Mouse (Mus musculus): ENCODE results near the gene Cxcl16. TPM values are rescaled to one million over a fixed set of nuclear protein-coding genes. Genes with fewer than 3 reads are reported as not detected.

Cxcl16 gene
- polyA plus RNA-seq (2015; fragmentation: Nextera tagmentation; extraction: Ambion mirVana), result 1.4 and 1.9 TPM in 2 replicates

DNA sequence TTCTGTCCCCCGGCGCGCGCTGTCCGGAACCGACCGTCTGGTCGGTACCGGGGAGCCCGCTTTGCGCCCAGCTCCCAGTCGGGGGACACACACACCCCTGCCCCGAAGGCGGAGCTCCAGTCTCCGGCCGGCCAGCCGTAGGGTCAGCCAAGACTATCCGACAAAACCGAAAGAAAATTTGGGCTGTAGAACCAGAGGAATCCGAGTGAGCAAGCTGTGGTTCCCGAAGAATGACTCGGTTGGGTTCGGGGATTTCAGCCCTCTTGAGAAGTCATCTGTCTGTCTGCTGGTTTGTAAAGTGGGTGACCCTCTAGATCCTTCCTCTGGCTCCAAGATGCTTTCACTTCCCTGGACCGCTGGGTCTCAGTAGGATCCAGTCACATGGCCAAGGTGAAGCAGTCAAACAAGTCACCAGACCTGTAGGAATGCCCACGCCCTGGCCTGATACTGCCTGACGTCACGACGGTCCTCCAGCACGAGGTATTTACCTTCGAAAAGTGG lies at the start of gene Cxcl16:
Gene Cxcl16 (minus strand): TSS at position 384 of the 501 bp plus-strand sequence.
- no peaks in the 10 kb centered on the region for H3K36me3 ChIP-seq
- peak within 1 kb of the TSS; percentile 40 for H3K4me3 ChIP-seq
- ATAC-seq (replicated peaks), result no peak
- H3K4me1 ChIP-seq, result peaks cover 10% of the 10 kb centered on the region
- 5% methylated on average over 30 of the region's 30 CpGs for WGBS
- peak within 1 kb of the TSS; percentile 74 for H3K4me2 ChIP-seq (replicated peaks)
- peaks cover 35% of the 10 kb centered on the region for H3K27me3 ChIP-seq
- no peak within 1 kb of the TSS for H3K27ac ChIP-seq (replicated peaks)
- no peaks in the 10 kb centered on the region for H3K9me3 ChIP-seq
- H3K9ac ChIP-seq (replicated peaks), result peak within 1 kb of the TSS; percentile 36

DNA sequence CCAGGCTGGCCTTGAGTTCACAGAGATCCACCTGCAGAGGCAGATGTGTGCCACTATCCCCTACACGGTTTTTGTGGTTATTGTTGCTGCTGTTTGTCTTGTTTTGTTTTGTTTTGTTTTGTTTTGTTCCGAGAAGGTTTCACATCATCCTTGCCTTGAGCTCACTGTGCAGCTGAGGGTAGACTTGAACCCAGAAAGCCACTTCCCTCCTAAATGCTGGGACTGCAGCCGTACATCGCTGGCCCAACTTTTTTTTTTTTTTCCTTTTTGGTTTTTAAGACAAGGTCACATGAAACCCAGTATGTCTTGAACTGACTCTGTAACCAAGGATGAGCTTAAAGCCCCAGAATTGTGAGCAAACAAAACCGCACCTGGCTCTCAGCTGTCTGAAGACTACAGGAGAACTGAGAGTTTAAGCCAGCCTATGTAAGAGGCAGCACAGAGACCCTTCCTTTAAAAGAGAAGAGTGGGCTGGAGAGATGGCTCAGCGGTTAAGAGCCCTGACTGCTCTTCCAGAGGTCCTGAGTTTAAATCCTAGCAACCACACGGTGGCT lies 47.3 kb upstream of the Cxcl16 start:
- H3K27ac ChIP-seq (replicated peaks), result no peak overlapping the region
- no peak overlapping the region for H3K4me2 ChIP-seq (replicated peaks)
- ATAC-seq (replicated peaks), result no peak
- no peaks in the 10 kb centered on the region for H3K9me3 ChIP-seq
- H3K4me3 ChIP-seq, result no peak overlapping the region
- peaks cover 5% of the 10 kb centered on the region; the same call in 1 of the 2 replicates for H3K4me1 ChIP-seq
- H3K27me3 ChIP-seq, result peaks cover 2% of the 10 kb centered on the region; the same call in 1 of the 2 replicates
- 74% methylated on average over 7 of the region's 7 CpGs for WGBS
- H3K36me3 ChIP-seq, result no peaks in the 10 kb centered on the region
- H3K9ac ChIP-seq (replicated peaks), result no peak overlapping the region

DNA sequence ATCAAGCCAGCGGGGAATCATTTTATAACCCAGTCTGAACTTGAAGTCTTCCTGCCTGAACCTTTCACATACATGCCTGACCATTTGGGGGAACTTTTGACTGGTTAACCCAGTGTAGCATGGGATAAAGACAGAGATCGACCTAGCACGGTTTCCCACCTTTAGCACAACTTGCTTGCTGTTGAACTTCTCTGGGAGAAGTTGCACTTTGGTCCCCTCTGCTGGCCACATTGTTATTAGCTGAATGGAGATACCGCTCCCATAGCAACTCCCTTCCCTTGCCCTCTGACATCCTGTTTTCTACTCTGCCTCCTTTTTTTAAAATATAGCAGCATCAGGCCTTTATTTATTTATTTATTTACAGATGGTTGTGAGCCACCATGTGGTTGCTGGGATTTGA lies 46.6 kb upstream of the Cxcl16 start:
- 25% methylated on average over 4 of the region's 4 CpGs for WGBS
- Histone ChIP-seq H3K4me3 (no peak overlapping the region), H3K27ac (replicated peaks) (no peak overlapping the region), H3K4me2 (replicated peaks) (no peak overlapping the region), H3K27me3 (peaks cover 2% of the 10 kb centered on the region; the same call in 1 of the 2 replicates), H3K9me3 (no peaks in the 10 kb centered on the region), H3K4me1 (peaks cover 5% of the 10 kb centered on the region; the same call in 1 of the 2 replicates), H3K9ac (replicated peaks) (no peak overlapping the region), H3K36me3 (no peaks in the 10 kb centered on the region)
- ATAC-seq (replicated peaks), result no peak

DNA sequence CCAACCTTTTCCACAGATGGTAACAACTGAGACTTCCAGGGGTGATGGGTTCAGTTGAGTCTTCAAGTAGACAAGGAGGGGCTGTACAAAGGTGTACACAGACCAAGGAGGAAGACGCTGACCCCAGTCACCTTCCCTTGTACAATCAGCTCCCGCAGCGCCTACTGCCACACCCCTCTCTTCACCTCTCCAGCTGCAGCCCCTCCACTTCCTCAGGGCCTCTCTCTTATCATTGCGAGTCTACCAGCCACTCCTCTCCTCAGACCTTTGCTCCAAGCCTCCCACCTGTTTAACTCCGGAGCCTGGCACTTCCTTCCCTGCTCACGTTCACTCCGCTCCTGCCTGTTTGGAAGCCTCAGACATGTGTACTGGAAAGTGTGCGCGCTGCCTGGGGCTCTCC lies 45.2 kb upstream of the Cxcl16 start, which contains the start of gene Tm4sf5:
Gene Tm4sf5 (plus strand): TSS at position 275 of the 400 bp plus-strand sequence.
- no peak within 1 kb of the TSS for H3K27ac ChIP-seq (replicated peaks)
- H3K9ac ChIP-seq (replicated peaks), result no peak within 1 kb of the TSS
- no peak for ATAC-seq (replicated peaks)
- WGBS, result 83% methylated on average over 9 of the region's 9 CpGs
- no peak within 1 kb of the TSS for H3K4me3 ChIP-seq
- no peaks in the 10 kb centered on the region for H3K36me3 ChIP-seq
- peaks cover 2% of the 10 kb centered on the region; the same call in 1 of the 2 replicates for H3K27me3 ChIP-seq
- no peaks in the 10 kb centered on the region for H3K9me3 ChIP-seq
- H3K4me2 ChIP-seq (replicated peaks), result no peak within 1 kb of the TSS
- peaks cover 5% of the 10 kb centered on the region; the same call in 1 of the 2 replicates for H3K4me1 ChIP-seq

DNA sequence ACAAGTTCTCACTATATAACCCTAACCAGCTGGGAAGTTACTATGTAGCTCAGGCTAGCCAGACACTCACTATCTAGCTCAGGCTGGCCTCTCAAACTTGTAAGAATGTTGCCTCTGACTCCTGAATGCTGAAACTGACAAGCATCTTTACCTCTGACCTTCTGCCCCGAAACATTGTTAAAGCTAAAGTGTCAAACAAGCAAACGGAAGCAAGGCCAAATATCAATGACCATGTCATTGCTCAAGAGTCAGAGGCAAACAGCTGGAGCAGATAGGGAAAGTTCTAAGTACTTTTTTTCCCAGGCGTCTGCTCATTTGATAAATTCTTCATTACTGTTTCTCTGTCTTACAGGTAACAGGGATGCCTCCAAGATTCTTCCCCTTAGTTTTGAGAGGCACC lies 42.2 kb upstream of the Cxcl16 start:
- H3K4me3 ChIP-seq, result no peak overlapping the region
- WGBS, result 82% methylated on average over 3 of the region's 3 CpGs
- H3K9me3 ChIP-seq, result no peaks in the 10 kb centered on the region
- H3K27me3 ChIP-seq, result no peaks in the 10 kb centered on the region
- no peak for ATAC-seq (replicated peaks)
- H3K27ac ChIP-seq (replicated peaks), result no peak overlapping the region
- no peaks in the 10 kb centered on the region for H3K4me1 ChIP-seq
- H3K9ac ChIP-seq (replicated peaks), result no peak overlapping the region
- no peak overlapping the region for H3K4me2 ChIP-seq (replicated peaks)
- H3K36me3 ChIP-seq, result no peaks in the 10 kb centered on the region

DNA sequence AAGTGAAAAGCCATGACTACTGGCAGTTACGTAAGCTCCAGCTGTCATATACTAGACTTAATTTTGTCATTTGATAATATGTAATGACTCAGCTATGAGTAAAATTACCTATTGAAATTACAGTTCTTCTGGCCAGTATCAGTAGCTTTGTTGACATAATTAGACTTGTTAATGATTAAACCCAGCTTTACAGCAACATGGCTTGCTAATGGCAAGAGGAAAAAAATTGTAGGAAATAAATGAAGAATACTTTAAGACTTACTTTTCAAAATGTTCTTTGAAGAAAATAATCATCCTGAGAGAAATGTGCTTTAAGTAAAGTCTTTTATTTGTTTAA lies 40.7 kb upstream of the Cxcl16 start:
- ATAC-seq (replicated peaks), result no peak

DNA sequence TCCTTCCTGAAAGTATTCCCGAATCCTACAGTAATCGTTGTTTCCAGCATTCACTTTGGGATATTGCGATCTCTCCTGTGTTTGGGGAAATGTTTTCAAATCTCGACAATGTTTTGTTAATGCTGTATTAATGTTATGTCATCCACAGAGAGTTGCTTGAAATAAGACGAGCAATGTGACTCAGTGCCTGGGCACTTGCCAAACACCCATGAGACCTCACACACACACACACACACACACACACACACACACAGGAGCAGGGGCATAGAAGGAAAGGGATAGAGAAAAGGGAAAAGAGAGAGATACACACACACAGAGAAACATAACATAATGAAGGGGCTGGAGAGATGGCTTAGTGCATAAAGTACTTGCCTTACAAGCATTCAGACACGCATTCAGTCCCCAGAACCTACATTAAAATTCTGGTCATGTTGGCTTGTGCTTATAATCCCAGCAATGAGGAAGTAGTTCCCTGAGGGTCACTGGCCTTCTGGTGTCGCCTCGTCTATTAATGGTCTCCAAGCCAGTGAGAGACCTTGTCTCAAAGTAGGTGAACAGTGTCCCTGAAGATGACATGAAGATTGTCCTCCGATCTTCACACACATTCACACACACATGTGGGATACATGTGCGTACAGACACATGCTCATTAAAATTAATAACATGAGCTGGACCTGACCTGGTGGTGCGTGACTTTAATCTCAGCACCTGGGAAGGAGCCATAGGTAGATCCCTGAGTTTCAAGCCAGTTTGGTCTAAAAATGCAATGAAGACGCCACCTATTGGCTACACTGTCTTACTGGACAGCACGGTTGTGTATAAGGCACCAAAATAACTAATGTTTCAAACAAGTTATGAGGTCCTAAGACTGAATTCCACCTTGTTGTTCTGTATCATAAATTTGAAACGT lies 40.0 kb upstream of the Cxcl16 start:
- ATAC-seq (replicated peaks), result no peak
- 67% methylated on average over 14 of the region's 14 CpGs for WGBS
- Histone ChIP-seq H3K9me3 (no peaks in the 10 kb centered on the region), H3K4me3 (no peak overlapping the region), H3K4me1 (no peaks in the 10 kb centered on the region), H3K4me2 (replicated peaks) (no peak overlapping the region), H3K27ac (replicated peaks) (no peak overlapping the region), H3K36me3 (no peaks in the 10 kb centered on the region), H3K27me3 (no peaks in the 10 kb centered on the region), H3K9ac (replicated peaks) (no peak overlapping the region)

More for the DNA sequence above, 40.7 kb upstream of the Cxcl16 start:
- H3K27me3 ChIP-seq, result no peaks in the 10 kb centered on the region
- 97% methylated on average over 1 of the region's 1 CpGs for WGBS
- no peak overlapping the region for H3K9ac ChIP-seq (replicated peaks)
- H3K36me3 ChIP-seq, result no peaks in the 10 kb centered on the region
- no peaks in the 10 kb centered on the region for H3K9me3 ChIP-seq
- no peak overlapping the region for H3K27ac ChIP-seq (replicated peaks)
- no peak overlapping the region for H3K4me3 ChIP-seq
- no peak overlapping the region for H3K4me2 ChIP-seq (replicated peaks)
- no peaks in the 10 kb centered on the region for H3K4me1 ChIP-seq

DNA sequence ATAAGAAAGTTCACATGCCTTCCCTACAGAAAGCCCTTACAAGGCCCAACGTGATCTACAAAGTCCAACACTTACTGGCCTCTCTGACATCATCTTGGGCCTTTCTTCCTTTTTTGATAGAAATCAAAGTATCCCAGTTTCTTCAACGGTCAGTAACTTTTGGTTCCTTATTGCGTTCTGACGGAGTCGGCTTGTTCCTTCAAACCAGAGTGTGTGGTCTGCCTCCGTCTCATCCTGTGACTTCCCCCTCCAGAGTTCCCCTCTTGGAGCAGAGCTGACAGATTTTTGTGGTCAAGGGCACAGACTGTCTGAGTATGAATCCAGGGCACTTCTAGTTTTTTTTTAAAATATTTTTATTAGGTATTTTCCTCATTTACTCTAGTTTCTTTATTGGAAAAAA lies 29.9 kb upstream of the Cxcl16 start:
- ATAC-seq (replicated peaks), result no peak
- 88% methylated on average over 6 of the region's 6 CpGs for WGBS
- H3K27me3 ChIP-seq, result no peaks in the 10 kb centered on the region

DNA sequence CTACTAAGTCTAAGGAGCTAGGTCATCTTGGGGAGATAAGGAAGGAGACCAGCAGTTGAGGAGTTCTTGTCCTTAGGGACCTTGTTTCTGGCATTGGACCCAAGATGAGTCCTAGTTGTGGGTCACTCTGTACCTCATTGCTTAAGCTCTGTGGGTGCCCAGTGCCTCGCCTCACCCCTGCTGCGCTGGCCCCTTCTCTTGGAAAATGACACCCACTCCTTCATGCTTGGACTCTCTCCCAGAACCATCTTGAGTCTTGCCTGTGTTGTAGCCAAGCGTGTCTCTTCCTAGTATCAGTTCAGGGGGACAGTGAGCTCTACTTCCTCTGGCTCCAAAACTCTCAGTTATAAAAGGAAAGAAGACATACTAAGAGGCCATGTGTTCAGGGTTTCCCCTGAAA lies 29.4 kb upstream of the Cxcl16 start:
- no peak overlapping the region for H3K4me2 ChIP-seq (replicated peaks)
- H3K36me3 ChIP-seq, result no peaks in the 10 kb centered on the region
- 85% methylated on average over 3 of the region's 3 CpGs for whole genome bisulfite sequencing
- no peaks in the 10 kb centered on the region for H3K27me3 ChIP-seq
- no peak overlapping the region for H3K9ac ChIP-seq (replicated peaks)
- no peak for ATAC-seq (replicated peaks)
- no peak overlapping the region for H3K4me3 ChIP-seq
- no peak overlapping the region for H3K27ac ChIP-seq (replicated peaks)
- no peaks in the 10 kb centered on the region for H3K4me1 ChIP-seq
- H3K9me3 ChIP-seq, result no peaks in the 10 kb centered on the region

More for the DNA sequence above, 29.9 kb upstream of the Cxcl16 start:
- Histone ChIP-seq H3K9ac (replicated peaks) (no peak overlapping the region), H3K36me3 (no peaks in the 10 kb centered on the region), H3K9me3 (no peaks in the 10 kb centered on the region), H3K27ac (replicated peaks) (no peak overlapping the region), H3K4me1 (no peaks in the 10 kb centered on the region), H3K4me2 (replicated peaks) (no peak overlapping the region), H3K4me3 (no peak overlapping the region)

DNA sequence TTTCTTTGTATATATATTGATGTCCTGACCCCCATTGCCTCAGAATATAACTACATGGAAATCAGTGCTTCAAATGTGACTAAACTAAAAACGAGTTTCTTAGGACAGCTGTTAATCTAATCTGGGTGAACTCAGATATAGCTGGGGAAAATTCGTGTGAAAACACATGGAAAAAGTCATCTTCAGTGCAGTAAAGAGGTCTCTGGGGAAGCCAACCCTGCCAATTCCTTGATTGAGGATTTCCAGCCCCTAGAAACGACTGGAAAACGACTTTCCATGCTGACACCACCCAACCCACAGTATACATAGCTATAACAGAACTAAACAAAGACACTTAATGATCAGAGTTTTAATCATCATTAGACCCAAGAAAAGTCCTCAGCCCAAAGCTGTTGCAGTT lies 28.0 kb upstream of the Cxcl16 start:
- Histone ChIP-seq H3K36me3 (no peaks in the 10 kb centered on the region), H3K4me1 (no peaks in the 10 kb centered on the region), H3K27ac (replicated peaks) (no peak overlapping the region), H3K9me3 (no peaks in the 10 kb centered on the region), H3K4me3 (no peak overlapping the region), H3K27me3 (no peaks in the 10 kb centered on the region), H3K9ac (replicated peaks) (no peak overlapping the region), H3K4me2 (replicated peaks) (no peak overlapping the region)
- ATAC-seq (replicated peaks), result no peak
- 49% methylated on average over 4 of the region's 4 CpGs for WGBS

DNA sequence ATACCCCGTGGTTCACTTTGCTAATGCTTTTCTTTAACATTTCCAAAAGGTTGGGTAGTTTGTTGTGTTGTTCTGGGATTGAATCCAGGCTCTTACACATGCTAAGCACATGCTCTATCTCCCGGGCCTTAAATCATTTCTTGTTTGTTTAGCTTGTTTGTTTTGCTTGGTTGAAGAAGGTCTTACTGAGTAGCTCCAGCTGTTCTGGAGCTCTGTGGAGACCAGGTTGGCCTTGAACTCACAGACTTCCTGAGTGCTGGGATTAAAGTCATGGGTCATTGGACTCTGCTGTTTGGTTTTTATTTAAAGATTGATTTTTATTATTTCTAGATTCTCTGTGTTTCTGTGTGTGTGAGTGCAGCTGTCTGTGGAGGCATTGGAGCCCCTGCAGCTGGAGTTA lies 25.7 kb upstream of the Cxcl16 start:
- no peaks in the 10 kb centered on the region for H3K9me3 ChIP-seq
- H3K4me1 ChIP-seq, result no peaks in the 10 kb centered on the region
- H3K27me3 ChIP-seq, result no peaks in the 10 kb centered on the region
- no peak overlapping the region for H3K9ac ChIP-seq (replicated peaks)
- 56% methylated on average over 2 of the region's 2 CpGs for WGBS
- no peak overlapping the region for H3K27ac ChIP-seq (replicated peaks)
- no peaks in the 10 kb centered on the region for H3K36me3 ChIP-seq
- no peak overlapping the region for H3K4me3 ChIP-seq
- ATAC-seq (replicated peaks), result no peak
- H3K4me2 ChIP-seq (replicated peaks), result no peak overlapping the region

DNA sequence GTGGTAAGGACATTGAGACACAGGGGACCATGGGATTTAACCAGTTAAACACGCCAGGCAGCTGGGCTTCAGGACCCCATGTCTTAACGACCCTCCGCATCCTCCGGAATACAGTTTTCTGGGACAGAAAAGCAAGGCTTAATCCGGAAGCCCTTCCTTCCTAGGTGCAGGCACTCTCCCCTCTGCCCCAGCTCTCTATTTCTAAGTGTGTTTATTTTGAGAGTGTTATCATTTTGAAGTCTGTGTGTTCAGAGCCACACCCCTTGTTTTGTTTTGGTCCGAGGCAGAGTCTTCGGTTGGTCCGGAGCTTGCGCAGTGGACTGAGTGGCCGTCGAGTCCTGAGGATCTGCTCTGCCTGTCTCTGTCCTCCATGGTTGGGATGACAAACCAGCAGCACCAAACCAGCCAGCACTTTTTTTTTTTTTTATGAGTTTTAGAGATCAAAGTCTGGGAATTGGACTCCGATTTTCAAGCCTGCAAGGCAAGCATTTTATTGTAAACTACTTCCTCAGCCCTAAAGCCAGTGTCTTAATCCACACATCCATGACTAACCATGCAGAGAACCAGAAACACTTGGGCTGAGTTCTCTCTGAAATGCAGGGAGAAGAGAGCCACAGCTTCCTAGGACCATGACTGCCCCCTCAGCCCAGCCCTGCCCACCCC lies 15.2 kb upstream of the Cxcl16 start:
- H3K4me3 ChIP-seq, result no peak overlapping the region
- no peaks in the 10 kb centered on the region for H3K36me3 ChIP-seq
- WGBS, result 77% methylated on average over 12 of the region's 12 CpGs
- H3K9ac ChIP-seq (replicated peaks), result no peak overlapping the region
- no peaks in the 10 kb centered on the region for H3K27me3 ChIP-seq
- no peaks in the 10 kb centered on the region for H3K4me1 ChIP-seq
- H3K4me2 ChIP-seq (replicated peaks), result no peak overlapping the region
- no peak for ATAC-seq (replicated peaks)
- H3K9me3 ChIP-seq, result no peaks in the 10 kb centered on the region
- H3K27ac ChIP-seq (replicated peaks), result no peak overlapping the region
